In the genomic region with DNA sequence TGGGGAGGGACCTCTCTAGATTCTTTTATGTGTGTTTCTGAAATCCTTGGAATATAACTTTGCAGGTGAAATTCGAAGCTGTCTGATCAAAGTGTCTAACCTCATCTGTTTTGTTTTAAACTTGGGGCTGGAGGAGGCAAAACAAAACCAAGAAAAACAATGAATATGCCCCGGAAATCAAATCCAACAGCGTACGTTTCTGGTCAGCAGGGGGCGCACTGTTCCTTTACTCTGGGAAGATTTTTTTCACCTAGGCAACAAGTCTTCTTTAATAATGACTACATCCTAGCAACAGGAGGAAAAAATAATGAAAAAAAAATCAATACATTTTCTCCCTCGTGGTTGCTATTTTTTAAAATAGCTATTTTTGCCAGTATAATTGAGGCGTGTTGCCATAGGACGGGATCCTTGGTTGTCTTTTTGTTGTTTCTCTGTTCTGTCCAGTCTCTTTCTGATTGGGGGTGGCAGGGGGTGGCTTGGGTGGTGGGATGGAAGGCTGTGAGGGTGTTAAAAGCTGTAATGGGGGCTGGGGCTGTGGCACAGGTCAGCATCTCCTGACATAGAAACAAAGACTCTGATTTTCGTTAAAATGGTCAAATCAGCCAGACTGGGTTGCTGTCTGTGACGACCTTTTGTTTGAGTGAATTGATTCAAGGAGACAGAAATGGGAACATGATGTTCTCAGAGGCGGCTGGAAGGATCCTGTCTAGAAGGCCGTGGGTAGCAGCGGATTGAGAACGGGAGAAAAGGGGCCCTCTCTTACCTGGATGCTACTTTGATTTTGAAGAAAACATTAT, we compare ENCODE assay signal across 8 mouse cellular contexts. TPM values are rescaled to one million over a fixed set of nuclear protein-coding genes. Genes with fewer than 3 reads are reported as not detected.
A peak's percentile ranks its signal among the peaks of the same experiment; 100 is the strongest.
DNase-seq lines count a peak whose midpoint lies in the region; ATAC-seq lines count a peak whose summit lies in the region.

No protein-coding gene starts in this region.

- 39% methylated on average over 14 of the region's 14 CpGs for WGBS in liver, embryonic 12.5 days (ENCODE audit: insufficient replicate concordance)
- 44% methylated on average over 14 of the region's 14 CpGs for WGBS in intestine, embryonic 15.5 days
- WGBS in limb, embryonic 13.5 days, result 42% methylated on average over 14 of the region's 14 CpGs

- peak; percentile 76 for DNase-seq in liver
- peak; percentile 77 to 85 for DNase-seq in cerebellum, postnatal 36 days
- peak; percentile 49 to 56 for DNase-seq in gastrocnemius, adult 8-10 months (ENCODE audit: low spot score in 2 of 2)
- DNase-seq in natural killer cell, adult 2 months (ENCODE audit: low spot score in 2 of 2), result peak; percentile 71 to 74
- DNase-seq in testis, postnatal 14 days (ENCODE audit: low spot score), result peak; percentile 12

- no peak overlapping the region for H3K4me2 ChIP-seq in liver, embryonic 12.5 days
- H3K4me2 ChIP-seq in intestine, embryonic 15.5 days (replicated peaks), result no peak overlapping the region
- 0 out of 2 replicates have a peak overlapping the region, but pooled peaks have one; percentile 11 for H3K4me2 ChIP-seq in limb, embryonic 13.5 days (replicated peaks)

- no peaks in the 10 kb centered on the region for H3K27me3 ChIP-seq in liver, embryonic 12.5 days (replicated peaks)
- H3K27me3 ChIP-seq in intestine, embryonic 15.5 days (replicated peaks), result no peaks in the 10 kb centered on the region
- no peaks in the 10 kb centered on the region for H3K27me3 ChIP-seq in limb, embryonic 13.5 days

- no peak overlapping the region for H3K4me3 ChIP-seq in liver, embryonic 12.5 days
- H3K4me3 ChIP-seq in intestine, embryonic 15.5 days (replicated peaks), result no peak overlapping the region
- H3K4me3 ChIP-seq in limb, embryonic 13.5 days, result no peak overlapping the region

- ATAC-seq in liver, embryonic 12.5 days, result no peak
- ATAC-seq in intestine, embryonic 15.5 days, result 0 out of 2 replicates have a peak, but pooled peaks have one; percentile 15
- no peak for ATAC-seq in limb, embryonic 13.5 days (ENCODE audit: low FRiP score, low read depth)

- no peaks in the 10 kb centered on the region for H3K9me3 ChIP-seq in liver, embryonic 12.5 days (replicated peaks)
- no peaks in the 10 kb centered on the region for H3K9me3 ChIP-seq in intestine, embryonic 15.5 days
- H3K9me3 ChIP-seq in limb, embryonic 13.5 days, result no peaks in the 10 kb centered on the region

- H3K4me1 ChIP-seq in liver, embryonic 12.5 days, result no peaks in the 10 kb centered on the region
- H3K4me1 ChIP-seq in intestine, embryonic 15.5 days (replicated peaks), result no peaks in the 10 kb centered on the region
- no peaks in the 10 kb centered on the region for H3K4me1 ChIP-seq in limb, embryonic 13.5 days

- no peak overlapping the region for H3K27ac ChIP-seq in liver, embryonic 12.5 days
- H3K27ac ChIP-seq in intestine, embryonic 15.5 days, result no peak overlapping the region
- no peak overlapping the region for H3K27ac ChIP-seq in limb, embryonic 13.5 days

- H3K9ac ChIP-seq in liver, embryonic 12.5 days, result no peak overlapping the region
- H3K9ac ChIP-seq in intestine, embryonic 15.5 days, result no peak overlapping the region
- H3K9ac ChIP-seq in limb, embryonic 13.5 days, result no peak overlapping the region

- H3K36me3 ChIP-seq in liver, embryonic 12.5 days, result no peaks in the 10 kb centered on the region
- no peaks in the 10 kb centered on the region for H3K36me3 ChIP-seq in intestine, embryonic 15.5 days
- H3K36me3 ChIP-seq in limb, embryonic 13.5 days, result no peaks in the 10 kb centered on the region

RNA-seq across cellular contexts. Expression of gene Uox, which starts 5.8 kb away (rescaled TPM):
- polyA plus RNA-seq in liver, embryonic 12.5 days (2016; fragmentation: Nextera tagmentation; extraction: Ambion mirVana), result 0.69 and 0.87 TPM in 2 replicates
- total RNA-seq in gastrocnemius, adult 8-10 months (2022), result under 1 TPM in 1 of 4 experiments, not detected in 3; 0.27 TPM
- 0.70 and 3.1 TPM in 2 replicates for polyA plus RNA-seq in intestine, embryonic 15.5 days (2015; fragmentation: Nextera tagmentation; extraction: Ambion mirVana)
- polyA plus RNA-seq in limb, embryonic 13.5 days (2015; fragmentation: Nextera tagmentation; extraction: Ambion mirVana), result 0.06 and 0.34 TPM in 2 replicates

RNA-seq across cellular contexts. Expression of gene Rpf1, which starts 43.2 kb away (rescaled TPM):
- 49.2 and 50.4 TPM in 2 replicates for polyA plus RNA-seq in liver, embryonic 12.5 days (2016; fragmentation: Nextera tagmentation; extraction: Ambion mirVana)
- total RNA-seq in gastrocnemius, adult 8-10 months (2022), result 10 to 100 TPM; 10.1 to 13.6 (median 11.7) TPM
- 48.8 and 56.3 TPM in 2 replicates for polyA plus RNA-seq in intestine, embryonic 15.5 days (2015; fragmentation: Nextera tagmentation; extraction: Ambion mirVana)
- 52.8 and 56.1 TPM in 2 replicates for polyA plus RNA-seq in limb, embryonic 13.5 days (2015; fragmentation: Nextera tagmentation; extraction: Ambion mirVana)

RNA-seq across cellular contexts. Expression of gene Dnase2b, which starts 50.9 kb away (rescaled TPM):
- polyA plus RNA-seq in liver, embryonic 12.5 days (2016; fragmentation: Nextera tagmentation; extraction: Ambion mirVana), result 0.23 and 0.24 TPM in 2 replicates
- total RNA-seq in gastrocnemius, adult 8-10 months (2022), result under 1 TPM in 1 of 4 experiments, not detected in 3; 0.11 TPM
- polyA plus RNA-seq in intestine, embryonic 15.5 days (2015; fragmentation: Nextera tagmentation; extraction: Ambion mirVana), result 0.08 TPM in 1 of 2 replicates, not detected in the other
- not detected in 2 replicates for polyA plus RNA-seq in limb, embryonic 13.5 days (2015; fragmentation: Nextera tagmentation; extraction: Ambion mirVana)

Comparison
In these comparisons a context has a peak if more than half of its experiments do, and no peak if none do; other contexts are left out.
1. DNase-seq: peak in every context shown above with its lines; median percentile 81 in cerebellum, postnatal 36 days; 76 in liver; 72 in natural killer cell, adult 2 months; 52 in gastrocnemius, adult 8-10 months; 12 in testis, postnatal 14 days.